Mouse (Mus musculus) induced T-regulatory cell, adult 2 months (primary cell): Measurements from ENCODE around the gene Mip.
"Not testable (repeated sequence)": the region's sequence is repeated elsewhere in the genome, so short reads cannot be mapped to it uniquely, and the experiment has no call there.

Experiments
- DNase-seq: peaks from one replicate; pipeline ENCODE4 v3.0.0-alpha.2; 2012; ENCODE audit warnings: low read depth

Mip gene

DNA sequence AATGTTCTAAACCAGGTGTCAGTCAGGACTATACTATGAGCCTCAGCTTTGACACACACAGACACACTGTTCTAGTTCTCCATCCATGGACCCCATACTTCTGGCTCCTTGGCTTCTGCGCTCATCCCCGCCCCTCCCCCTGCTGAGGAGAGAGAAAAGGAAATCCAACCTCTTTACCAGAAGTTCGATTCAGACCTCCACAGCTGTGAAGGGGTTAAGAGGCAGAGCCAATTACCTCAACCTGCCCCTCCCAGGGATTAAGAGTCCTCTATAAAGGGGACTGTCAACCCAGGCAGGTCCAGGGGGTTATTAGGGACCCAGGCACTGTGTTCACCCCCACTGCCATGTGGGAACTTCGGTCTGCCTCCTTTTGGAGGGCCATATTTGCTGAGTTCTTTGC is at the start of gene Mip:
Gene Mip, plus strand, starts transcription at position 301 of the 400 bp plus-strand sequence.
- no peak for DNase-seq

DNA sequence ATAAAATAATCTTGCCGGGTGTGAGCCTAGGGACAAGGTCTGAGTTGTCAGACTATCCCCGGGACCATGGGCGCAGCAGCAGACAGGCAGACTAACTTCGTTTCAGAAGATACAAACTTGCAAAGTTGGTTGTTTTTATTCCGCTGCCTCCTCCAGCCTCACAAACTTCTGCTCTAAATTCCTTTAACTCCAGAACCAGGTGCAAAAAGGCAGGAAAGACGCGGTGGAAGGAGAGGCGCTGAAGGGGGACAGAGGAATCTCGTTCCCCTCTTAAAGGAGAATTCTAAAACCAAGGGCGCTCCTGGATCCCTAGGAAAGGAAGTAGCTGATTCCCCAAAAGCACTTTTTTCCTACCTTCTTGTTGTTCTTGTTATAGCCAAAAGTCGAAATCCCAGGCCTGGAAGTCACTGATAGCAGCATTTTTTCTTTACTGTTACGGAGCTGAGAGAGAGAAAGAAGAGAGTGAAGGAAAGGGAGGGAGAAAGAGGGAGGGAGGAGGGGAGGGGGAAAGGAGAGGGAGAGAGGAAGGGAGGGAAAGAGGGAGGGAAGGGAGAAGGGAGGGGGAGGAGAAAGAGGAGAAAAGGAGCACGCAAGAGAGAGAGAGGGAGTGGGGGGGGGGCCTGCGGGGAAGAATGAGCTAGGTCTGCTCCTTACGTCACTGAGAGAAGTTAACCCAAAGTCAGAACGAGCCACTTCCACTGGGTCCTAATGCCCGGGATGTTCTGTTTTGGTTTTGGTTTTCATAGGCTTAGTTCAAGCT is 49.5 kb upstream of the Mip start:
- peak; percentile 90 for DNase-seq

DNA sequence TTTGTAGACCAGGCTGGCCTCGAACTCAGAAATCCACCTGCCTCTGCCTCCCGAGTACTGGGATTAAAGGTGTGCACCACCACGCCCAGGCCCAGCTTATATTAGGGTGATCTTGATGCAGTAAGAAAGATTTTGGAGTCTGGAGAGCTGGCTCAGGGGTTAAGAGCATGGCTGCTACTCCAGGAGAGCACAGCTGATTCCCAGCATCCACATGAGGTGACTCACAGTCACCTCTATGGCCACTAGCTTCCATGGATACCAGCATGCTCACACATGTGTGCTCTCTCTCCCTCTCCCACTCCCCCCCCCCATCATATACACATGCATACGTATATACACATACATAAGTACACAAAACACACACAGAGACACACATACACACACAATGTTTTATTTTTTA is 48.3 kb upstream of the Mip start:
- no peak for DNase-seq

DNA sequence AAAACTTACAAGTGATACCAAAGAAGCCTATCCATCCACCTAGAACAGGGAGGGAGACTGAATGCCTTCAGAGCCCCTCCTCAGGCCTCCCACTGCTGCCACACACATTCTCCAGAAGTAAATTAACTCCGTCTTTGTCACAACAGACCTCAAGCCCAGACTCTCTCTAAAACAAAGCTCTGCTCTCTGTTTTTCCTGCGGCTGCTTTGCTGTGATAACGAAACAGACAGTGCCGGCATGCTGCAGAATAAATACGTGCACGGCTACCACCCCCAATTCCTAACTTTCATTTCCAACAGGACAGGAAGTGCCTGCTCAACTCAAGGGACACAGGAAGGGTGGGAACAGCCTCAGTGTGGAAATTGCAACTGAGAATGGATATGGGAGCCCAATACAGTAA is 45.6 kb upstream of the Mip start, which contains the start of gene Rbms2:
Gene Rbms2, minus strand, starts transcription at position 309 of the 400 bp plus-strand sequence.
- no peak for DNase-seq

DNA sequence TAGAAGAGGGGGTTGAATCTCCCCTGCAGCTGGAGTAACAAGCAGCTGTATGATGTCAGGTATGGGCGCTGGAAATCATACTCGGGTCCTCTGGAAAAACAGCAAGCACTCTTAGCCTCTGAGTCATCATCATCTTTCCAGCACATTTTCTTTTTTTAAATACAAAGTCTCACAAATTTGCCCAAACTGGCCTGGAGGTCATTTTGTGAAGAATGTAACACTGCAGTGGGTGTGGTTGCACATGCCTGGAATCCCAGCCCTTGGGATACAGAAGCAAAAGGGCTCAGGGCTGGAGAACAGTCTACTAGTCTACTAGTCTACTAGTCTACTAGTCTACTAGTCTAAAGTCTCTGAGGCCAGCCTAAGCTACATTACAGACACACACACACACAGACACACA is 41.3 kb upstream of the Mip start:
- DNase-seq = no peak

DNA sequence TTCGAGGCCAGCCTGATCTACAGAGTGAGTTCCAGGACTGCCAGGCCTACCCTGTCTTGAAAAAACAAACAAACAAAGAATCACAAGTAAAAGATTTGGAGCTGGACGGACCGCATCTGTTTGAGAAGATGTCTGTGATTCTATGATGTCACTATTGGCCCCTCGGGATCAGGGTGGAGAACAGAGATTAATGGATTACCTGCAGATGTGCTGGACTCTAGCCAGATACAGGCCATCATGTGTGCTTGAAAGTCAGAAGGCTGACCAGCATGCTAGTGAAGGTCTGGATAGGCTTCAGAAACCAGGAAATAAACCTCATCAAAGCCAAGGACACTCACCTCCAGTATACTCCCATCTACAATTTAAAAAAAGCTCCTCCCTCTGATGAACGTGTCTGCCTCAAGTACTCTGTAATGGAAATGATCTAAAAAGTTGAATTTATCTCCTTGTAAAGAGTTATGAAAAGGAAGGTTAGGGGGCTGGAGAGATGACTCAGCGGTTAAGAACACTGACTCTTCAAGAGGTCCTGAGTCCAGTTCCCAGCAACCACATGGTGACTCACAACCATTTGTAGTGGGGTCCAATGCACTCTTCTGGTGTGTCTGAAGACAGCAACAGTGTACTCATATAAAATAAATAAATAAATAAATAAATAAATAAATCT is 40.2 kb upstream of the Mip start:
- DNase-seq = peak; percentile 42

DNA sequence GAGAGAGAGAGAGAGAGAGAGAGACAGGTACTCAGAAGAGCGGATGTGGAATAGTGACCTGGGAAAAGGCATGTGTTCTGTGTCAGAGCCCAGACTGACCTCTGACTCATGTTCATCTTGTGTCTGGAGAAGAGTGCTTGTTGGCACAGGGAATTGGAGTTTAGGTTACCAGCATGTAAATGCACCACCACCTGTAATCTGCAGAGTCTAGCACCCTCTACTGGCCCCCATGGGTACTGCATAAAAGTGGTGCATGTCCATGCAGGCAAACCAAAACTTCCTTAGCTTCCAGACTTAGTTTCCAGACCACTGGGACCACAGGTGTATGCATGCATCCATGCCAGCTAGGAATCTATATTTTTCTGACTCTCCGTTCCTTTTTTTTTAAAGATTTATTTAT is 39.7 kb upstream of the Mip start:
- DNase-seq = peak; percentile 94

DNA sequence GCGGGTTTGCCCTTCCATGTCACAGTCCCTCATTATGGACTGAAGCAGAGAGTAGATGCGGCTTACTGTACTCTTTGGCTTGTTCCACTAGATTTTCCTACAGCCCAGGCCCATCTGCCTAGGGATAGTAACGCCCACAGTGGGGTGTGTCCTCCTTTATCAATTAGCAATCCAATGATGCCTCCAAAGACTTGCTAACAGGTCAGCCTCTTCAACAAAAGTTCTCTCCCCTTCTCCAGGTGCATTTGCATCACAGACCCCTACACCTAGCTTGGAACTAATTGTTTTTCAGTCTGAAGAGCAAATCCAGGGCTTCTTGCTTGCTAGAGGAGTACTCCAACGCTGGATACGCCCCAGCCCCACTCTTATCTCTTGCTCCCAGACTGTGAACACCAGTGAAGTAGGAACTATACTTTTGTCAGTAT is 38.4 kb upstream of the Mip start:
- no peak for DNase-seq

DNA sequence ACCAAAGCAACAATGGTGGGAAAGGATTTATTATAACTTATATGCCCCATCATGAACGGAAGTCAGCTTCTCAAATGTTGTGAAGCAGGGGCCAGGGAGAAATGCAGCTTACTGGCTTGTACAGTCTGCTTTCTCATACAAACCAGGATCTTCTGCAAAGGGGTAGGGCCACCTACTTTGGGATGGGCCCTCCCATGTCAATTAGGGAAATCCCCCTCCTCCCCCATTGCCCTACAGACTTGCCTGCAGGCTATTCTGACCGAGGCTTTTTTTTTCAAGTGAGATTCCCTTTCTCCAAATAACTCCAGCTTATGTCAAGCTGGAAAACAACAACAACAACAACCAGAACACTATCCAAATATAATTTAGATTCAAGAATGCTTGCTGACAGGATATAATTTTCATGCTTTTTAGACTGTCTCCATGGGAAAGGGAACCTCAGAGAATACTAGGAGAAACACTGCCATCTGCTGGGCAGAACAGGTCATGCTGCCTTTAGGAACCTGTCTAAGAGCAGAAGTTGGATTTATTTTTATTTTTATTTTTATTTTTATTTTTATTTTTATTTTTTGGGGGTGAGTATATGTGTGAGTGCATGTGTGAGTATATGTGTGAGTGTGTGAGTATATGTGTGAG is 37.3 kb upstream of the Mip start:
- DNase-seq = peak; percentile 90

DNA sequence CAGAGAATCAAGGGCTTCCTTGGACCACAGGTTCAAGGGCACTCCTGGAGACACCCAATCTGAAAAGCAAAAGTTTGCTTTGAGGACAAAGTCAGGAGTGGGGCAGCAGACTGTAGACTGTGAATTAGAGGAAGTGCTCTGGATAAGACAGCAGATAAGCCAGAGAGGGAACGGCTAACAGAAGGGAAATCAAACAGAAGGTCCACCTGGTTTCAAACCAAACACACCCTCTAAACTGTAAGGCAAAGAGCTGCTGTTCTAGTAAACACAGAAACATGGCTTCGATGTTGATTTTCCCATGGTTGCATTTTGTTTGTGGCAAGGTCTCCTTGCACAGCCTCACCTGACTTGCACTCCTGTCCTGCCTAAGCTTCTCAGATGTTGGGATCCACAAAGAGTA is 34.2 kb upstream of the Mip start:
- DNase-seq = no peak

DNA sequence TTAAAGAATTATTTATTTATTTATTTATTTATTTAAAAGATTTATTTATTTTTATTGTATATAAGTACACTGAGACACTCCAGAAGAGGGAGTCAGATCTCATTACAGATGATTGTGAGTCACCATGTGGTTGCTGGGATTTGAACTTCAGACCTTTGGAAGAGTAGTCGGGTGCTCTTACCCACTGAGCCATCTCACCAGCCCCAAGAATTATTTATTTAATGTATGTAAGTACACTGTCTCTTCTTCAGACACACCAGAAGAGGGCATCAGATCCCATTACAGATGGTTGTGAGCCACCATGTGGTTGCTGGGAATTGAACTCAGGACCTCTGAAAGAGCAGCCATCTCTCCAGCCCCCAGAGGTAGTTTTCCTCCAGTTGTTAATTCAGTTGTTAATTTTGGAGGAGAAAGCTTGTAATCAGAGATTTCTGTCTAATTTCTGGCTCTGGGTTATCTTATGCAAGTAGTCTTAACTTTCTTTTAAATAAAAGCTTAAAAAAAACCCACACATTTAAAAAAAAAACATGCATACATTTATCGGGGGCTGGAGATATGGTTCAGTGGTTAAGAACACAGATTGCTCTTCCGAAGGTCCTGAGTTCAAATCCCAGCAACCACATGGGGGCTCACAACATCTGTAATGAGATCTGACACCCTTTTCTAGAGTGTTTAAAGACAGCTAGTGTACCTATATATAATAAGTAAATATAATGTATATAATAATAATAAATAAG is 33.4 kb upstream of the Mip start:
- not testable (repeated sequence) for DNase-seq

DNA sequence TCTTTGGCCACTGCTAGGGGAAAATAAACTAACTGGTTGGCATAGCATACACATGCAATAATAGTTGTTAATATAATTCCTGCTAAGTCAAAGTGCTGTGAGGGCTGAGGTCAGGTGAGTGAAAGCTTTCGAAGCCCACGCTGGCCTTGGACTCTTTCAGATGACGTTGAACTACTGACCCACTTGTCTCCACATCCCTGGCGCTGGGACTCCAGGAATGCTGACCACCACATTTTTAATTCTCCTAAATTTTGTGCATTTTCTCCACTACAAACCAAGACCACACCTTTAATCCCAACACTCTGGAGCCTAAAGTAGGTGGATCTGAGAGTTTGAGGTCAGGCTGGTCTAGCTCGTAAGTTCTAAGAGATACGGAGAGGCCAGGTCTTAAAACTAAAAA is 32.5 kb upstream of the Mip start:
- no peak for DNase-seq

DNA sequence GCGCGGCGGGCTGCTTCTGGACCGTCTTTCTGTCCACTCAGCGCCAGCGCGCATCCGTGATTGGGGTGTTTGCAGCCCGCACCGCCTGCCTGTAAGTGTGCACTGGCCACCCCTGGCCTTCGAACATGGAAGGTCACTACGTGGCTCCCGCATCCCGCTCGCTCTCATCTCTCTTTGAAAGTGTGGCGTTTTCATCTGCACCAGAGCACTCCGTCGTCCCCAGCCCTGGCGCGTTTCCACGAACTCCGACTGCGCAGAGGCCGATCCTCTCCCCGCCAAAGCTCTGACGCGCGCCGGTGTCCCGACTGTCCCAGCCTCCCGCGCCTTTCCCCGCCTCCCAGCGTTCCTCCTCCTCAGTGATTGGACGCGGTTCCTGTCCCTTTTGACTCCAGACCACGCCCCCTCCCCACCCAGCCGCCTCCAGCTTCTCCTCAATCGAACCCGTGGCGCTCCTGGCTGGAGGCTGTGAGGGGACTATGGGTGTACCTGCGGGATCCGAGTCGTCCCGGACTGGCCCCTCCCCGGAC is 31.6 kb upstream of the Mip start, which contains the start of gene Gls2:
Gene Gls2, plus strand, starts transcription at position 434 of the 527 bp plus-strand sequence.
- peak; percentile 94 for DNase-seq

DNA sequence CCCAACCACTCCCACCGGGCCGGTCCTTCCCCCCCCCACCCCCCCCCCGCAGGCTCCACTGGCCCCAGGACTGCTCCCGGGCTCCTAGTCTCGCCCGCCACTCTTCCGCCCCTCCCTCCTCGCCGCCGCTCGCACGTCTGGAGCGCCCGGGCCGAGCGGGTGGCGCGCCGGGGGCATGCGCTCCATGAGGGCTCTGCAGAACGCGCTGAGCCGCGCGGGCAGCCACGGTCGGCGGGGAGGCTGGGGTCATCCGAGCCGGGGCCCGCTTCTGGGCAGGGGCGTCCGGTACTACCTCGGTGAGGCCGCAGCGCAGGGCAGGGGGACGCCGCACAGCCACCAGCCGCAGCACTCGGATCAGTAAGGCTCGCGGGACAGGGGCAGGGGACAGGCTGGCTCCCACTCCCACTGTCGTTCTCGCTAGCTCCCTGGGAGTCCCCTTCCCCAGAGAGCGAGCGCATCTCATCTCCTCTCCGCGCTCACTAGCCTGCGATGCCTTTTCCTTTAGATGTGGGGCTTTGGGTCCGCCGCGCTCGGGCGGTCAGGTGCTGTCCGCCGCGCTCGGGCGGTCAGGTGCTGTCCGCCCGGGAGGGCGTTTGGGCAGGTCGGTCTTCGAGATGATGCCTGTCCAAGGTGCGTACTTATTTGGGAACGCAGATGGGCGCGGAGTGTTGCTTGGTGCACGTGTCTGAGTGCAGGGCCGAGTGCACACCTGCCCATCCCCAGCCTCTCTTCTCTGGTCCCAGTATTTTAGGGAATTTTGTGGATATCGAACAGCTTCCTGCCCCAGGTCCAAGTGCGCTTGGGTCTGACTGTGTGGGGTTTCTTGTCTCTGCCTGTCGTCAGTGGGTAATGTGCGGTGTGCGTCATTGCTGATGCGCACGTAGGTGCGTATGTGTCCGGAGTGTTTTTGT is 30.8 kb upstream of the Mip start:
- peak; percentile 69 for DNase-seq

DNA sequence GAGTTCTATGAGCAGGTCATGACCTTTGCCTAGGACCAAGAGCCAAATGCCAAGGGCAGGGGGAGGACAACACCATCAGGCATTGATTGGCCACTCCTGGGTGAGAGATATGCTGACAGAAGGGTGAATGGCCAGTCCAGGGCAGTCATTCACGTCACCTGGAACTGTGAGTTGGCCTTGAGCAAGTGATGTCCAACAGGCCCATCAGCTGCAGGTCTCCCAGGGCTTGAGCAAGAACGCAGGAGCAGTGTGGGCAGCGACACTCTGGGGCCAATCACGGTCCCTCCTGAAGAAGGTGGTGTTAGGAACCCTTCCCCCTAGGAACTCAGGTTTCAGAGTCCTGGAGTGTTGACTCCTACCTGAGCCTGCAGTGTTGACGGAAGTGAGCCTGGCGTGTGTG is 23.8 kb upstream of the Mip start:
- no peak for DNase-seq

DNA sequence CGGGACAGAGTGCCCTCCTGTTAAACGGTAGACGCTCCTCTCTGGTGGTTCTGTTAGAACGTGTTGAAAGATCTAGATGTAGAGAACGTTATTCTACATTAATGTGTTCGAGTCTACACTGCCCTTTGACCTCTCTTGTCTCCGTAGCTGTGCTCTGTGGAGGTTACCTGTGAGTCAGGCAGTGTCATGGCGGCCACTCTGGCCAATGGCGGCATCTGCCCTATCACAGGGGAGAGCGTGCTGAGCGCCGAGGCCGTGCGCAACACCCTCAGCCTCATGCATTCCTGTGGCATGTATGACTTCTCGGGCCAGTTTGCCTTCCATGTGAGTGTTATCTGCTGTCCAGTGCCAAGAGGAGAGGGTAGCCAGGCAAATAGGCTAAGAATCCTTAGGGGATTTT is 20.7 kb upstream of the Mip start:
- DNase-seq = no peak

DNA sequence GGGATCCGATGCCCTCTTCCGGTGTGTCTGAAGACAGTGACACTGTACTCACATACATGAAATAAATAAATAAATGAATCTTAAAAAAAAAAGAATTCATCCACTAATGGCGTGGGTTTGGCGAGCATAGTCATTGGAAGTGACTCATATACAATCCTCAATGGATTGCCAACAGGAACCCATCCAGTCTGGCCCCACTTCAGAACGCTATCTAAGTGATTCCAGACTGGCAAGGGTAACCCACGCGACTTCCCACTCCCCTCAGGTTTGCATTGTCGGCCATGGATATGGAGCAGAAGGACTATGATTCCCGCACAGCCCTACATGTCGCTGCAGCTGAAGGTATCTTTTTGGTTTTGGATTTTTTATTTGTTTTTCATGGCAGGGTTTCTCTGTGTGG is 17.3 kb upstream of the Mip start:
- DNase-seq = no peak

DNA sequence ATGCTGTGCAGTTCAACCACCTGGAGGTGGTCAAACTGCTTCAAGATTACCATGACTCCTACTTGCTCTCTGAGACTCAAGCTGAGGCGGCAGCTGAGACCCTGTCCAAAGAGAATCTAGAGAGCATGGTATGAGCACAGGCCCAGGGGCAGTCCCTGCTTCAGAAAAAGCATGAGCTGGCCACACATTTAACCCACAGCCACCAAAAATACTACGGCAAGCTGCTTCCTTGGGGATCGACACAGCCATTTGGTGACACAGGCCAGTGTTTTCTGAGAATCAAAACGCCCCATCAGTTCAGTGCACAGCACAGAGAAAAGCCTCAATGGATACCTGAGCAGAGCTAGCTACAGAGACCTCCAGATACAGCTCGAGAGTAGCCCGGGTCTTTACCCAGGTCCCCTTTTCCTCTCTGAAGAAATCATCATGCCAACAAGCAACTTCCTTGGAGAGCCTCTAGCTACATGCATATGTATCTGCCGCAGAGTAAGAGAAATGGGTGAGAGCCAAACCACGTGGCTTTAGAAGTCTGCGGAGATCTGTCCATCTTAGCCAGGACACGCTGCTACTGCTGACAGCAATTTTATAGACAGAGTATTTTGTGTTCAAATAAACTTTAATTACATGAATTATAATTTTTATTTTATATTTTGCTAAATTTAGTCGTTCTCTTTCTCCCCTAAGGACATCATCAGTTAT is 16.2 kb upstream of the Mip start:
- no peak for DNase-seq

DNA sequence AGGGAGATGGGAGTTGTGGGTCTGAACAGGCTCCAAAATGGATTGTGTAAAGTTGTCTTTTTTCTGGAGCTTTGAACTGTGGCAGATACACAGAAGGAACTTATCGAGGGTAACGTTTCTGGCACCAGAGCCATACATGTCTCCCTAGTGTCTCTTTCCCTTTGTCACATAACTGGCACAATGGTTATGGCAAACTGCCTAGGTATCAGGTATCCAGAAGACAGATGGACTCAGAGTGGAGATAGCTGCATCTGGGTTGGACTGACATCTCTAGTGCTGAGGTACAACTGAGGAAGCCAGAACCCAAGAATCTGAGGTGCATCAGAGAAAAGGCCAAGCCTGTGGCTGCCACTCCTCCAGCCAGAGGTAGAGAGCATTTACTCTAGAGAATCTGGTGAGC is 15.5 kb upstream of the Mip start:
- DNase-seq = no peak

DNA sequence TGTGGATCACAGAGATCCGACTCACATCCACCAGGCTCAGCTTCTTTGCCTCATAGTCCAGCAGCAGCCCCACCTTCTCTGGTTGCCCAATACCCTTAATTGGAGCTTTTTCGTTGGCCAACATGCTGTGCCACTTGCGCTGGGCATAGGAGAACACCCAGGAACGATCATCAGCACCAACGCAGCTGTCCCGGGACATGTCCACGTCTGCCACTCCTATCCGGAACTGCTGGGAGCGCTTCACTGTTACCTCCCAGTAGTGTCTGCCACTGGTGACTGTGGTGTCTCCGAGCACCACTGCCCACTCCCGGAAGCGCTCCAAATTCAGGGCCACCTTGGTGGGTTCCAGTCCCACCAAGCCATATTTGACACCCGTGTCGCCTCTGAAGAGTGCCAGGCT is 14.7 kb upstream of the Mip start:
- peak; percentile 47 for DNase-seq
